Mouse (Mus musculus): ENCODE measurements around the gene Olfr154.
"Not testable (repeated sequence)": the region's sequence is repeated elsewhere in the genome, so short reads cannot be mapped to it uniquely, and the experiment has no call there.

Gene Olfr154

DNA sequence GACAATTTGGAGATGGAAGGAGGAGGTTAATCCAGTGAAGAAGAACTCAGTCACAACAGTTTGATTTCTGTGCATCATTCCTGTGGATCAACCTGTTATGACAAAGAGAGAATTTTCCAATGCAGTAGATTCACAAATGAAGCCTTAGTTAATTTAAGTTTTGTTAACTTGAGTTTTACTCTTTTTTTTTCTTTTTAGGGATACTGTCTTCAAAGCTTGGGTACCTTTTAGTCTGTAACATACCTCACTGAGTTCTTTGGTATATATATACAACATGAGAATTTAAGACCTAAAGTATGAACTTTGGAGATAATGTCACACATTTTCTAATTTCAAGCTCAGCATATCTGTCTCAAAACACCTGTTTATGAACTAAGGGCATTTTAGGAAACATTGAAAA is at the start of gene Olfr154:
Gene Olfr154 (minus strand): TSS at position 101 of the 400 bp plus-strand sequence.
- DNase-seq: not testable (repeated sequence)

DNA sequence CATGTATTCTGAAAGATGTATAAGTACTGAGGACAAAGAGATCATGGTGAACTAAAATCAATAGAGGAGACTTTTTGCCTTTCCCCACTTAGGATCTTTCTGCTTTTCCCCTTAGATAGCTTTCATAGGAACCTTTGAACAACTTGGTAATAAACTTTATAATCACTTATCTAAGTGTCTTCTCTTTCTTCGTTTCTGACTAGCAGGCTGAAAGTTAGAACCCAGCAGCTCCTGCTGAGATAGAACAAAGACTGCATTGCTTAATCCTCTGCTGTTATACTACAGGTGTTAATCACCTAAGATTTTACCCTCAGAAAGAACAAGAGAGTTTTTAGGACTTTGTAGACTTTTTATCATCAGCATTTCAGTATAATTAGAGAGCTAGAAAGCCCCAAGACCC is 46.9 kb upstream of the Olfr154 start:
- no peak for DNase-seq

DNA sequence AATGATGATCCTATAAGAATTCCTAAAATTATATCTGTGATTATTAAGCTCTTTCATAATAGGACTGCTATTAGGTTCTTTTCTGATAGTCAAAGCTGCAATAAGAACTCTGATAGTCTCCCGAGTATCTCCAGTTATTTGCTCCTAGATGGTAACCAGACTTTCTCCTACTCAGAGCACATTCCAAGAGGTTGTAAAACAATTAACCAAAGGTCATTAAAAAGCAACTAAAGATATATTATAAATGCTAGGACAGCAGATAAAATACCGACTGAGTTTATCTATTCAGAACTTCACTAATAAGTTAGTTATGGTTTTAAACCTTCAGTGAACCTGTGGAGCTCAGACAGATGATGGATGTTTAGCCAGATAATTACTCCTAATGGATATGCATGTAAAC is 46.4 kb upstream of the Olfr154 start:
- DNase-seq: not testable (repeated sequence)

DNA sequence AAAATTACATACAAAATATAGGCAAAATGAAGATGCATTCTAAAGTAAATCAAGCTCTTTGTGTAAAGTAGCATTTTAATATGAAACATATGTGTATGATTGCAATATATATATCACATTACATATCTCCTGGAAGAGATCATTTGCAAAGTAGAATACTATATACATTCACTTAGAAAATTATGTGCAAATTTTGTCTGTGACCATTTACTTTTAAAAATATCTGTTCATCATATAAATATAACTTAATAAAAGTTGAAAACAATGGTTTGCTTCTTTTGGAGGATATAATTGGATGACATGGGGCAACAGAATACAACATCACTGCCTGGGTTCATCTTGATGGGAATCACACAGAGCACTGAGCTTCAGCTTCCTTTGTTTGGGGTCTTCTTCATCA is 24.9 kb upstream of the Olfr154 start, which contains the start of gene Olfr1008:
Gene Olfr1008 (plus strand): TSS at position 301 of the 400 bp plus-strand sequence.
- DNase-seq: no peak

DNA sequence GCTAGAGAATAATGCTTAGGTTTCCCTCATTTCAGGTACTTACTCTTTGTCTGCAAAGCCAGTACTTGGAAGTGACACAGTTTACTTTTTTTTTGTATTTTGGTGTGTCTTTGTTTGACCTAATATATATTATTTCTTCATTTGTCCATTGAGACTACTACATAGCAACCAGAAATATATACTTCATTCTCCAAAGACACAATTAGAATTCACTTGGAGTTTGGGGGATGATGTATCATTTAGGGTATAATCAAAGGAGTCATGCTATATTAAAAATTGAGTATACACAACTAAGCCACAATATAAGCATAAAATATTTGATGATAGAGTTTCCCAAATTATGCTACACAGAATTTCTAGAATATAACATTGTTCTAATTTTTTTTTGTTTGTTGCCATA is 14.4 kb upstream of the Olfr154 start, which contains the start of gene Olfr1006:
Gene Olfr1006 (minus strand): TSS at position 101 of the 400 bp plus-strand sequence.
- no peak for DNase-seq

DNA sequence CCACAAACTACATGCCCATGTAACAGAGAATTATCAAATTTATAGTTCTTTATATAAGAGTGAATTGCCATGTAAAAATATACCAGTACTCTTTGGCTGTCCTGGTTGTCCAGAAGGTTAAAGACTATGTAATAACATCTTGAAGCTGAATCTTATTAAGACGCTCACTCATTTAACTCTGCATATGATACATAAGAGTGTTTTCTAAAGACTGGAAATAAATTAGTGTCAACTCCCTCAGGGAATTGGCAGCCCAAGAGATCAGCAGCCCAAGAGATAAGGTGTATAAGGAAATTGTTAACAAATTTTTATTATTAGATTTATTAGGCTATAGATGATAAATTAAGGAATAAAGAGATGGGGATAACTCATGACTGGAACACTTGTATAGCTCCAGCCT is 13.7 kb downstream of the Olfr154 start, which contains the start of gene Olfr1002:
Gene Olfr1002 (minus strand): TSS at position 101 of the 400 bp plus-strand sequence.
- DNase-seq: no peak
